Mouse (Mus musculus): ENCODE measurements around the gene Slc26a11. TPM values are rescaled to one million over a fixed set of nuclear protein-coding genes. Genes with fewer than 3 reads are reported as not detected.

The Slc26a11 gene
- polyA plus RNA-seq, 1 experiment from 2014 or later, result 5.3 TPM

GRCm38 (mm10) chr11:119419327-119420118 is 64.2 kb downstream of the Slc26a11 start:
- WGBS, result 68% methylated on average over 16 of the region's 16 CpGs
- no peaks in the 10 kb centered on the region for H3K9me3 ChIP-seq
- H3K4me2 ChIP-seq, result no peak overlapping the region
- H3K9ac ChIP-seq, result 0 out of 2 replicates have a peak overlapping the region, but pooled peaks have one; percentile 31
- no peaks in the 10 kb centered on the region for H3K36me3 ChIP-seq
- H3K27ac ChIP-seq (replicated peaks), result no peak overlapping the region
- no peaks in the 10 kb centered on the region for H3K27me3 ChIP-seq
- no peak for ATAC-seq (ENCODE audit: low read depth)
- no peak overlapping the region for H3K4me3 ChIP-seq
- no peaks in the 10 kb centered on the region for H3K4me1 ChIP-seq (replicated peaks)

- Histone ChIP-seq H3K36me3 (no peaks in the 10 kb centered on the region), H3K4me2 (no peak overlapping the region), H3K4me1 (replicated peaks) (no peaks in the 10 kb centered on the region), H3K4me3 (no peak overlapping the region), H3K9ac (no peak overlapping the region), H3K27ac (replicated peaks) (no peak overlapping the region), H3K9me3 (no peaks in the 10 kb centered on the region), H3K27me3 (no peaks in the 10 kb centered on the region)
- no peak for ATAC-seq (ENCODE audit: low read depth)
- 79% methylated on average over 5 of the region's 5 CpGs for WGBS
Observed at GRCm38 (mm10) chr11:119420426-119420825, 65.1 kb downstream of the Slc26a11 start.

DNA sequence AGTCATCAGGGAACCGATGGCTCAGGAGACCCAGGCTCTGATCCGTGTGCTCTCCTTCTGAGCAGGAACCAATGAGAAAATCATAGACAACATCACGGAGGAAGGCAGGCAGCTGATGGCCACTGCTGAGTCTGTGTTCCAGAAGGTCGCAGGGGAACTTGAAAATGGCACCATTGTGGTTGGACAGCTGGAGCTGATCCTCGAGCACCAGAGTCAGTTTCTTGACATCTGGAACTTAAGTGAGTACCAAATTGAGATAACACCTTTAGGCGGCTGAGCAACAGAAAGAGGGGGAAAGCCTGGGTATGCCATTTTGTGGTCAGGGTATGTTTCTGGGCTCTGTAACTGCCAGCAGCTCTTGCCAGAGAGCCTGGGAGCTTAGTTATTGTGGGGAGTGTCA is 72.1 kb downstream of the Slc26a11 start:
- Histone ChIP-seq H3K4me3 (no peak overlapping the region), H3K36me3 (no peaks in the 10 kb centered on the region), H3K27me3 (no peaks in the 10 kb centered on the region), H3K4me2 (no peak overlapping the region), H3K9me3 (no peaks in the 10 kb centered on the region), H3K9ac (no peak overlapping the region), H3K4me1 (replicated peaks) (peaks cover 8% of the 10 kb centered on the region), H3K27ac (replicated peaks) (no peak overlapping the region)
- 83% methylated on average over 6 of the region's 6 CpGs for WGBS
- ATAC-seq (ENCODE audit: low read depth), result no peak

- peak overlapping the region; percentile 60 for H3K4me2 ChIP-seq
- H3K27ac ChIP-seq (replicated peaks), result no peak overlapping the region
- H3K27me3 ChIP-seq, result no peaks in the 10 kb centered on the region
- ATAC-seq (ENCODE audit: low read depth), result peak; percentile 32
- no peaks in the 10 kb centered on the region for H3K9me3 ChIP-seq
- peak overlapping the region; percentile 30; the same call in 1 of the 2 replicates for H3K4me3 ChIP-seq
- no peaks in the 10 kb centered on the region for H3K36me3 ChIP-seq
- peaks cover 8% of the 10 kb centered on the region for H3K4me1 ChIP-seq (replicated peaks)
- peak overlapping the region; percentile 57; the same call in 1 of the 2 replicates for H3K9ac ChIP-seq
- 89% methylated on average over 5 of the region's 5 CpGs for WGBS
Observed at GRCm38 (mm10) chr11:119427986-119428385, 72.6 kb downstream of the Slc26a11 start.

- Histone ChIP-seq H3K9ac (peak overlapping the region; percentile 57; the same call in 1 of the 2 replicates), H3K27me3 (no peaks in the 10 kb centered on the region), H3K4me2 (peak overlapping the region; percentile 60), H3K36me3 (no peaks in the 10 kb centered on the region), H3K4me1 (replicated peaks) (peaks cover 8% of the 10 kb centered on the region), H3K4me3 (peak overlapping the region; percentile 30), H3K9me3 (no peaks in the 10 kb centered on the region), H3K27ac (replicated peaks) (no peak overlapping the region; the same call in 1 of the 2 replicates)
- ATAC-seq (ENCODE audit: low read depth), result peak; percentile 74; the same call in 1 of the 2 replicates
- WGBS, result under 1% methylated on average over 31 of the region's 35 CpGs
Observed at GRCm38 (mm10) chr11:119428649-119429136, 73.3 kb downstream of the Slc26a11 start.

MicroRNAs encoded within 50 kb of the gene (microRNA counts, 519-probe panel; counts per million panel counts)
- not detected for microRNA mmu-miR-1932

Small RNA genes within 50 kb of the gene (microRNA-seq; reads per million reads assigned to microRNA genes)
- gene Mir1932, result not detected

Other genes starting within 250 kb of the Slc26a11 start
- gene Tbc1d16, start 127.1 kb upstream of the Slc26a11 start, polyA plus RNA-seq (2015; fragmentation: Nextera tagmentation; extraction: Ambion mirVana), result 49.0 and 50.8 TPM in 2 replicates
- gene Ccdc40, start 127.0 kb upstream of the Slc26a11 start, polyA plus RNA-seq (2015; fragmentation: Nextera tagmentation; extraction: Ambion mirVana), result 15.7 and 15.8 TPM in 2 replicates
- gene Gaa, start 87.7 kb upstream of the Slc26a11 start, polyA plus RNA-seq (2015; fragmentation: Nextera tagmentation; extraction: Ambion mirVana), result 58.0 and 62.5 TPM in 2 replicates
- 260 and 263 TPM in 2 replicates for gene Eif4a3, start 55.5 kb upstream of the Slc26a11 start, polyA plus RNA-seq (2015; fragmentation: Nextera tagmentation; extraction: Ambion mirVana)
- 0.17 and 0.23 TPM in 2 replicates for gene Card14, start 47.8 kb upstream of the Slc26a11 start, polyA plus RNA-seq (2015; fragmentation: Nextera tagmentation; extraction: Ambion mirVana)
- gene Sgsh, start within 50 bp of the Slc26a11 start, polyA plus RNA-seq (2015; fragmentation: Nextera tagmentation; extraction: Ambion mirVana), result 5.6 and 5.7 TPM in 2 replicates
- gene Rnf213, start 37.5 kb downstream of the Slc26a11 start, polyA plus RNA-seq (2015; fragmentation: Nextera tagmentation; extraction: Ambion mirVana), result 0.98 and 1.6 TPM in 2 replicates
- 15.6 and 17.3 TPM in 2 replicates for gene Endov, start 135.8 kb downstream of the Slc26a11 start, polyA plus RNA-seq (2015; fragmentation: Nextera tagmentation; extraction: Ambion mirVana)
- gene Nptx1, start 192.2 kb downstream of the Slc26a11 start, polyA plus RNA-seq (2015; fragmentation: Nextera tagmentation; extraction: Ambion mirVana), result 15.3 and 18.8 TPM in 2 replicates
- gene Rptor, start 247.3 kb downstream of the Slc26a11 start, polyA plus RNA-seq (2015; fragmentation: Nextera tagmentation; extraction: Ambion mirVana), result 9.6 and 11.1 TPM in 2 replicates

Measured in neural tube, embryonic 13.5 days (tissue).